Mouse (Mus musculus) embryonic facial prominence, embryonic 11.5 days (tissue): ENCODE measurements around the gene Unc50. TPM values are rescaled to one million over a fixed set of nuclear protein-coding genes. Genes with fewer than 3 reads are reported as not detected.

Experiments used
- ATAC-seq: fragments of 200-750 bp; cut with Nextera tagmentation; replicated peaks from 2 replicates; pipeline ENCODE4 v1.8.0; 2017; ENCODE audit warnings: low read depth; ENCODE audit not compliant: insufficient number of reproducible peaks, low FRiP score, low TSS enrichment
- DNase-seq: peaks from one replicate; pipeline ENCODE4 v3.0.0-alpha.2; 2015; ENCODE audit warnings: low spot score
- H3K27ac ChIP-seq: fragments of 300-500 bp; sonication (generic); replicated peaks from 2 replicates; pipeline ENCODE4 v1.5.1; 2014; ENCODE audit warnings: mild to moderate bottlenecking, low read depth, low read length, control low read depth
- H3K27me3 ChIP-seq: fragments of 300-500 bp; sonication (generic); 2 replicates; pipeline ENCODE4 v1.6.1; 2014; ENCODE audit warnings: mild to moderate bottlenecking, low read length, moderate library complexity, mixed read lengths; ENCODE audit not compliant: control insufficient read depth, insufficient read depth
- H3K36me3 ChIP-seq: fragments of 300-500 bp; sonication (generic); replicated peaks from 2 replicates; pipeline ENCODE4 v1.6.1; 2014; ENCODE audit warnings: low read depth, mild to moderate bottlenecking, low read length, moderate library complexity, mixed read lengths; ENCODE audit not compliant: control insufficient read depth, insufficient read depth
- H3K4me1 ChIP-seq: fragments of 300-500 bp; sonication (generic); 2 replicates; pipeline ENCODE4 v1.6.1; 2014; ENCODE audit warnings: low read length, mixed read lengths; ENCODE audit not compliant: control insufficient read depth, insufficient read depth
- H3K4me2 ChIP-seq: fragments of 300-500 bp; sonication (generic); 2 replicates; pipeline ENCODE4 v1.6.1; 2014; ENCODE audit warnings: low read depth, mild to moderate bottlenecking, control low read depth, low read length, moderate library complexity
- H3K4me3 ChIP-seq: fragments of 300-500 bp; sonication (generic); 2 replicates; pipeline ENCODE4 v1.5.1; 2014; ENCODE audit warnings: low read depth, low read length, control low read depth
- H3K9ac ChIP-seq: fragments of 300-500 bp; sonication (generic); replicated peaks from 2 replicates; pipeline ENCODE4 v1.6.1; 2014; ENCODE audit warnings: mild to moderate bottlenecking, control low read depth, low read length
- H3K9me3 ChIP-seq: fragments of 300-500 bp; sonication (generic); replicated peaks from 2 replicates; pipeline ENCODE4 v1.6.1; 2016; ENCODE audit warnings: mild to moderate bottlenecking, low read length, inconsistent platforms, mixed read lengths; ENCODE audit not compliant: control insufficient read depth
- WGBS: fragments of 180-500 bp; shearing (Covaris S2); extraction: QIAGEN DNeasy Blood & Tissue Kit; methylation state at CpG from one replicate; pipeline ENCODE4 v1.1.7; 2014; 5-methylcytosine and 5-hydroxymethylcytosine counted together
- polyA plus RNA-seq: library from polyadenylated mRNA; unstranded; fragments of >200 nt; fragmentation: Nextera tagmentation; extraction: Ambion mirVana; gene quantifications from 2 replicates; pipeline ENCODE4 v1.2.1, GENCODE M21; 2014

The Unc50 gene
- polyA plus RNA-seq, 1 experiment from 2014 or later = 122 TPM

DNA sequence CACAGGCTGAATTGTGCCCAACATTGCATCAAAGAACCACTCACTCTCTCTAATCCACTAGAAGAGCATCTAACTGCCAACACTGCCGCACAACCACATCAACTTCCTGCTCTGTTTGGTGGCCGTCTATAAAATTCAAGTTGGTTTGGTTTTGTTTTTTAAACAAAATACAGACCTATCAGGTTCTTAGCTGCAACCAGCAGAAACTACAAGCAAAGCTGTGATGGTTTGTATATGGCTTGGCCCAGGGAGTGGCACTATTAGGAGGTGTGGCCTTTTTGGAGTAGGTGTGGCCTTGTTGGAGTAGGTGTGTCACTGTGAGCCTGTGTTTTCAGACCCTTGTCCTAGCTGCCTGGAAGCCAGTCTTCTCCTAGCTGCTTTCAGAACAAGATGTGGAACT is 51.4 kb downstream of the Unc50 start:
- DNase-seq (no peak), ATAC-seq (no peak)
- no peaks in the 10 kb centered on the region for H3K9me3 ChIP-seq
- H3K4me3 ChIP-seq = no peak overlapping the region
- no peak overlapping the region for H3K4me2 ChIP-seq
- H3K27me3 ChIP-seq = no peaks in the 10 kb centered on the region
- no peaks in the 10 kb centered on the region for H3K4me1 ChIP-seq
- H3K36me3 ChIP-seq = no peaks in the 10 kb centered on the region
- H3K9ac ChIP-seq = no peak overlapping the region
- no peak overlapping the region for H3K27ac ChIP-seq
- WGBS = 94% methylated on average over 2 of the region's 2 CpGs

DNA sequence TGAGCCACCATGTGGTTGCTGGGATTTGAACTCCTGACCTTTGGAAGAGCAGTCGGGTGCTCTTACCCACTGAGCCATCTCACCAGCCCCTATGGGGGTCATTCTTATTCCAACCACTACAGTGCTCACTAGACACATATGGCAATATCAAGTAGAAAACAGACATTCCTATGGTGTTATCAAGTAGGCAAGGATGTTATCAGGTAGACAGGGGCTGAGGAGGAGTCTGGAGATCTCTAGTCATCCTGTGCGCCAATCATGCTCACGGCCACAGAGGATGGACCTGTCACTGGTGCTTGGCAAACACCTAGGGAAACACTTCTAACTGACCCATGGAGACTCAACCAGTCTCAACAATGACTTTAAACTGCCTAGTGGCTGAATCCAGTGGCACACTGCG is 54.7 kb downstream of the Unc50 start:
- WGBS = 95% methylated on average over 4 of the region's 4 CpGs

DNA sequence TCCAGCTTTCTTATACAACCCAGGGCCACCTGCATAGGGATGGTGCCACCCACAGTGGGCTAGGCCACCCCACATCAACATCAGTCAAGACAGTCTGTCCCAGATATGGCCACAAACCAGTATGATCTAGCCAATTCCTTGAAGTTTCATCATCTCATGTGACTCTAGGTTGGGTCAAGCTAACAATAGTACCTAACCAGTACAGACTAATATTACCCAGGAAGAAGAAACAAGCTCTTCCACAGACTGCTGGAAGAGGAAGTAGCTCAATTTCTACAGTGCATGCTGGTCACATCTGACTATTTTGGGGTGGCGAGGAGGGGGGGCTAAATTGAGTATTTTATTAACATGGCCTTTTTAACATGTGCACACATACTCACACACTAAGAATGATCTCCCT is 56.5 kb downstream of the Unc50 start:
- no peaks in the 10 kb centered on the region for H3K4me1 ChIP-seq

More for the DNA sequence above, 54.7 kb downstream of the Unc50 start:
- no peak overlapping the region for H3K4me3 ChIP-seq
- no peaks in the 10 kb centered on the region for H3K27me3 ChIP-seq
- DNase-seq (no peak), ATAC-seq (no peak)
- no peaks in the 10 kb centered on the region for H3K9me3 ChIP-seq
- H3K4me1 ChIP-seq = no peaks in the 10 kb centered on the region
- no peak overlapping the region for H3K9ac ChIP-seq
- no peak overlapping the region for H3K27ac ChIP-seq
- no peak overlapping the region for H3K4me2 ChIP-seq
- H3K36me3 ChIP-seq = no peaks in the 10 kb centered on the region

DNA sequence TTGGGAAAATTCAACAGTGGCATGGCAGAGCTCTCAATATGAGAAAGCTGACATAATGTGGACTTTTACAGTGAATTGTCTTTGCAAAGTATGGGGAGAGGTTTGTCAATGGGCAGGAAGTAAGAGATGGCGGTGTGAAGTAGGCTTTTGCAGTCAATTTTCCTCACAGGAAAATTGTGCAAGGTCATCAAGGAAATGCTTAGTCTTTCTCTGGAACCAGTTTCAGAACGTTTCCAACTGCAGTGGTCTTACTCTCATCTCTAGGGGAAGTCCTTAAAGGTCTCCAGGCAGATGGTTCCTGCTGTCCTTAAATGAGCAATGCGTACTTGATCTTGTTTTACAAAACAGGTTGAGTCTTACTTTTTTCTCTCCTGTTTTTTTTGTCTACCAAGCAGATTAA is 57.1 kb downstream of the Unc50 start:
- Histone ChIP-seq H3K4me2 (no peak overlapping the region), H3K9ac (no peak overlapping the region), H3K4me3 (no peak overlapping the region), H3K36me3 (no peaks in the 10 kb centered on the region), H3K27me3 (no peaks in the 10 kb centered on the region), H3K4me1 (no peaks in the 10 kb centered on the region), H3K27ac (no peak overlapping the region), H3K9me3 (no peaks in the 10 kb centered on the region)
- no peak for ATAC-seq
- WGBS = 88% methylated on average over 3 of the region's 3 CpGs
- no peak for DNase-seq

More for the DNA sequence above, 56.5 kb downstream of the Unc50 start:
- DNase-seq = no peak
- no peak for ATAC-seq
- Histone ChIP-seq H3K4me2 (no peak overlapping the region), H3K9me3 (no peaks in the 10 kb centered on the region), H3K27me3 (no peaks in the 10 kb centered on the region), H3K4me3 (no peak overlapping the region), H3K27ac (no peak overlapping the region), H3K36me3 (no peaks in the 10 kb centered on the region), H3K9ac (no peak overlapping the region)
- 87% methylated on average over 1 of the region's 1 CpGs for WGBS

DNA sequence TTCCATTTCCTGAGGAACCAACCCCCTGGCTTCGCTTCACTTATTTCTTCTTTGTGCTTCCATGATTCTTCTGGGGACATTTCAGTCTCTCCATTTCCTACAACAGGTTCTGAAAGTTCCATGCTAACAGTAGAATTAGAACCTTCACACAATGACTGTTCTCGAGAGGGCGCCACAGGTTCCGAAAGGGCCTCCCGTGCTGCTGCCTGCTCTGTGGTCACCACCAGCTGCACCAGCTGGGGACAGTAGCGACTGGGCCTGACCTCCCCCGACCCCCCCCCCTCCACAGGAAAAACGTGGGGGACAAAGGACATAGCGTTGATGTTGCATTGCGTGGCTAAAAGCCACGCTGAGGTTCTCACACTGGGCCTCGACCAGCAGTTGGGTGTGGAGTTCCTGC is 58.6 kb downstream of the Unc50 start:
- no peak for DNase-seq
- no peaks in the 10 kb centered on the region for H3K27me3 ChIP-seq

More for the DNA sequence above, 58.6 kb downstream of the Unc50 start:
- WGBS = 86% methylated on average over 12 of the region's 12 CpGs
- H3K9me3 ChIP-seq = no peaks in the 10 kb centered on the region
- no peak for ATAC-seq
- no peak overlapping the region for H3K27ac ChIP-seq
- H3K36me3 ChIP-seq = no peaks in the 10 kb centered on the region
- H3K4me2 ChIP-seq = no peak overlapping the region
- H3K4me1 ChIP-seq = no peaks in the 10 kb centered on the region
- H3K4me3 ChIP-seq = no peak overlapping the region
- no peak overlapping the region for H3K9ac ChIP-seq

Other genes with a start within 250 kb of the Unc50 start
- not detected in 2 replicates for gene Cnga3, start 215.7 kb upstream of the Unc50 start, polyA plus RNA-seq
- 13.8 and 14.3 TPM in 2 replicates for gene Inpp4a, start 130.3 kb upstream of the Unc50 start, polyA plus RNA-seq
- 62.6 and 63.5 TPM in 2 replicates for gene Coa5, start within 50 bp of the Unc50 start, polyA plus RNA-seq
- 4.3 and 4.6 TPM in 2 replicates for gene Mgat4a, start 110.9 kb downstream of the Unc50 start, polyA plus RNA-seq